Mouse (Mus musculus): ENCODE measurements at regions not wholly inside any gene's neighbourhood (a gene's known extent, or its start where the extent isn't known, plus 50 kb on each side); places are given as distances from the start of the nearest gene placed in this dataset.

- Histone ChIP-seq H3K9me3 (replicated peaks; ENCODE audit: low read length) (no peaks in the 10 kb centered on the region), H3K4me3 (replicated peaks; ENCODE audit: low read depth, low read length) (no peak overlapping the region), H3K27ac (no peak overlapping the region), H3K4me1 (replicated peaks; ENCODE audit: insufficient read depth, low read length) (no peaks in the 10 kb centered on the region), H3K36me3 (ENCODE audit: insufficient read depth, low read length) (no peaks in the 10 kb centered on the region), H3K9ac (ENCODE audit: low read depth, low read length) (no peak overlapping the region), H3K27me3 (ENCODE audit: insufficient read depth, low read length) (no peaks in the 10 kb centered on the region), H3K4me2 (ENCODE audit: low read length) (no peak overlapping the region)
- no peak for TF ChIP-seq CTCF (IDR thresholded peaks at IDR 0.05; ENCODE audit: low read depth)
- DNase-seq (ENCODE audit: low spot score) (no peak), ATAC-seq (replicated peaks; ENCODE audit: low FRiP score, low read depth) (no peak)
These were observed 464.1 kb upstream of the Nrp1 start for GRCm38 (mm10) chr8:127894284-127894683.

GRCm38 (mm10) chr8:127908436-127908835, 450.0 kb upstream of the Nrp1 start:
- no peak for TF ChIP-seq CTCF (IDR thresholded peaks at IDR 0.05; ENCODE audit: low read depth)
- Histone ChIP-seq H3K36me3 (ENCODE audit: insufficient read depth, low read length) (no peaks in the 10 kb centered on the region), H3K4me2 (ENCODE audit: low read length) (no peak overlapping the region), H3K4me3 (replicated peaks; ENCODE audit: low read depth, low read length) (no peak overlapping the region), H3K27me3 (ENCODE audit: insufficient read depth, low read length) (no peaks in the 10 kb centered on the region), H3K9me3 (replicated peaks; ENCODE audit: low read length) (no peaks in the 10 kb centered on the region), H3K4me1 (replicated peaks; ENCODE audit: insufficient read depth, low read length) (no peaks in the 10 kb centered on the region), H3K27ac (no peak overlapping the region), H3K9ac (ENCODE audit: low read depth, low read length) (no peak overlapping the region)
- ATAC-seq (replicated peaks; ENCODE audit: low FRiP score, low read depth) = no peak
- 78% methylated on average over 5 of the region's 5 CpGs for WGBS
- DNase-seq (ENCODE audit: low spot score) = no peak

- Histone ChIP-seq H3K4me3 (replicated peaks; ENCODE audit: low read depth, low read length) (no peak overlapping the region), H3K4me2 (ENCODE audit: low read length) (no peak overlapping the region), H3K27me3 (ENCODE audit: insufficient read depth, low read length) (no peaks in the 10 kb centered on the region), H3K27ac (no peak overlapping the region), H3K4me1 (replicated peaks; ENCODE audit: insufficient read depth, low read length) (no peaks in the 10 kb centered on the region), H3K36me3 (ENCODE audit: insufficient read depth, low read length) (no peaks in the 10 kb centered on the region), H3K9me3 (replicated peaks; ENCODE audit: low read length) (no peaks in the 10 kb centered on the region), H3K9ac (ENCODE audit: low read depth, low read length) (no peak overlapping the region)
- 72% methylated on average over 2 of the region's 2 CpGs for WGBS
- no peak for DNase-seq (ENCODE audit: low spot score)
- no peak for ATAC-seq (replicated peaks; ENCODE audit: low FRiP score, low read depth)
- no peak for TF ChIP-seq CTCF (IDR thresholded peaks at IDR 0.05; ENCODE audit: low read depth)
These were observed 448.8 kb upstream of the Nrp1 start for GRCm38 (mm10) chr8:127909580-127909979.

GRCm38 (mm10) chr8:127914086-127914485, 444.3 kb upstream of the Nrp1 start:
- Histone ChIP-seq H3K9ac (ENCODE audit: low read depth, low read length) (no peak overlapping the region), H3K9me3 (replicated peaks; ENCODE audit: low read length) (no peaks in the 10 kb centered on the region), H3K4me3 (replicated peaks; ENCODE audit: low read depth, low read length) (no peak overlapping the region), H3K27me3 (ENCODE audit: insufficient read depth, low read length) (no peaks in the 10 kb centered on the region), H3K4me2 (ENCODE audit: low read length) (no peak overlapping the region), H3K36me3 (ENCODE audit: insufficient read depth, low read length) (no peaks in the 10 kb centered on the region), H3K27ac (no peak overlapping the region), H3K4me1 (replicated peaks; ENCODE audit: insufficient read depth, low read length) (no peaks in the 10 kb centered on the region)
- TF ChIP-seq CTCF (IDR thresholded peaks at IDR 0.05; ENCODE audit: low read depth) = no peak
- 55% methylated on average over 3 of the region's 3 CpGs for WGBS
- DNase-seq (ENCODE audit: low spot score) (no peak), ATAC-seq (replicated peaks; ENCODE audit: low FRiP score, low read depth) (no peak)

DNA sequence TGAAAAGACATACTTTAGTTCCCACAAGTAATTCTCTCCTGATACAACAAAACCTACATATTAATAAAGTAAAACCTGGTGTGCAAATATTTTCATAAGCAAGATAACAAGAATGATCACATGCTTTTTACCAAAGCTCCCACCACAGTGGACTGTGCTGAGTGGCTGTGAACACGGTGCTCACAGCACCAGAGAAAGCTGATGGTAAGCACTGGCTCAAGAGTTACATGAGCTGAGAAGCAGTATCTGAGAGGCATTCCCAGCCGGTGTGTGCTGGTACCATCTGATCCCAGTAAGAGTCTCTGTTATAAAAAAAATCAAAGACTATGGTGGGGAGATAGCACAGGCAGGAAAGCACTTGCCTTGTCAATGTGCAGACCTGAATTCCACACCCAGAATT, 443.5 kb upstream of the Nrp1 start:
- Histone ChIP-seq H3K4me1 (replicated peaks; ENCODE audit: insufficient read depth, low read length) (no peaks in the 10 kb centered on the region), H3K4me3 (replicated peaks; ENCODE audit: low read depth, low read length) (no peak overlapping the region), H3K4me2 (ENCODE audit: low read length) (no peak overlapping the region), H3K9ac (ENCODE audit: low read depth, low read length) (no peak overlapping the region), H3K27ac (no peak overlapping the region), H3K9me3 (replicated peaks; ENCODE audit: low read length) (no peaks in the 10 kb centered on the region), H3K27me3 (ENCODE audit: insufficient read depth, low read length) (no peaks in the 10 kb centered on the region), H3K36me3 (ENCODE audit: insufficient read depth, low read length) (no peaks in the 10 kb centered on the region)
- DNase-seq (ENCODE audit: low spot score) (no peak), ATAC-seq (replicated peaks; ENCODE audit: low FRiP score, low read depth) (no peak)
- 54% methylated on average over 2 of the region's 2 CpGs for WGBS
- no peak for TF ChIP-seq CTCF (IDR thresholded peaks at IDR 0.05; ENCODE audit: low read depth)

- no peak overlapping the region for H3K9ac ChIP-seq (ENCODE audit: low read depth, low read length)
- H3K27me3 ChIP-seq (ENCODE audit: insufficient read depth, low read length) = no peaks in the 10 kb centered on the region
- TF ChIP-seq CTCF (IDR thresholded peaks at IDR 0.05; ENCODE audit: low read depth) = 0 out of 2 replicates have a peak, but pooled peaks have one; percentile 18
- 15% methylated on average over 2 of the region's 2 CpGs for WGBS
- DNase-seq (ENCODE audit: low spot score) = peak; percentile 68
- no peaks in the 10 kb centered on the region for H3K4me1 ChIP-seq (replicated peaks; ENCODE audit: insufficient read depth, low read length)
- no peak overlapping the region for H3K4me2 ChIP-seq (ENCODE audit: low read length)
- no peak; the same call in 1 of the 2 replicates for ATAC-seq (replicated peaks; ENCODE audit: low FRiP score, low read depth)
- H3K9me3 ChIP-seq (replicated peaks; ENCODE audit: low read length) = no peaks in the 10 kb centered on the region
- H3K27ac ChIP-seq = no peak overlapping the region
- no peak overlapping the region for H3K4me3 ChIP-seq (replicated peaks; ENCODE audit: low read depth, low read length)
- no peaks in the 10 kb centered on the region for H3K36me3 ChIP-seq (ENCODE audit: insufficient read depth, low read length)
These were observed 442.8 kb upstream of the Nrp1 start for GRCm38 (mm10) chr8:127915591-127916028.

DNA sequence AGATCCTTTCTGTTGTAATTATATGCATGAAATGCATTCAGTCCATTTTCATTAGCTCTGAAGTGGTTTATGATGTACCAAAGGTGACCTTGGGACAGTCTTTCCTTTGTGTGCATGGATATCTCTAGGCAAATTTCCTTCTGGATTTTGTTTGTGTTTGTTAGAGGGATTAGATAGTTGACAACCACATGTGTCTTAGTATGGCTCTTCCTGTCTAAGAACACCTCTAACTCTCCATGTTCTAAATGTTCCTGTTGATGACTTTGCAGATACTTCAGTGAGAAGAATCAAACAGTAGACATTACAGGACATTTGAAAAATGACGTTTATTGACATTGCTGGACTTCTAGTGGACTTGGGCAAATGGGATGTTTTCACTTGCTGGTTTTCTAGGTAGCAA, 436.5 kb upstream of the Nrp1 start:
- WGBS = 85% methylated on average over 1 of the region's 1 CpGs
- H3K27me3 ChIP-seq (ENCODE audit: insufficient read depth, low read length) = no peaks in the 10 kb centered on the region
- no peaks in the 10 kb centered on the region for H3K4me1 ChIP-seq (replicated peaks; ENCODE audit: insufficient read depth, low read length)
- DNase-seq (ENCODE audit: low spot score) (no peak), ATAC-seq (replicated peaks; ENCODE audit: low FRiP score, low read depth) (no peak)
- no peak overlapping the region for H3K9ac ChIP-seq (ENCODE audit: low read depth, low read length)
- H3K9me3 ChIP-seq (replicated peaks; ENCODE audit: low read length) = no peaks in the 10 kb centered on the region
- no peak overlapping the region for H3K4me2 ChIP-seq (ENCODE audit: low read length)
- no peaks in the 10 kb centered on the region for H3K36me3 ChIP-seq (ENCODE audit: insufficient read depth, low read length)
- no peak for TF ChIP-seq CTCF (IDR thresholded peaks at IDR 0.05; ENCODE audit: low read depth)
- H3K27ac ChIP-seq = no peak overlapping the region
- H3K4me3 ChIP-seq (replicated peaks; ENCODE audit: low read depth, low read length) = no peak overlapping the region
